Mouse (Mus musculus) megakaryocyte, adult 5-6 weeks (primary cell): ENCODE results near the gene Arvcf. TPM values are rescaled to one million over a fixed set of nuclear protein-coding genes. Genes with fewer than 3 reads are reported as not detected.
A peak's percentile ranks its signal among the peaks of the same experiment; 100 is the strongest.

Source experiments
- ATAC-seq: 2 replicates; pipeline ENCODE4 v1.8.0; 2016; ENCODE audit warnings: mild to moderate bottlenecking, inconsistent platforms; ENCODE audit not compliant: poor library complexity, severe bottlenecking
- total RNA-seq, 2 experiments: library from RNA; stranded (forward) in 1 of 2; stranded (reverse) in 1 of 2; fragments of 153-499, 151-499 nt in 1 of 2; fragments of 221-1000, 200-1000 nt in 1 of 2; gene quantifications; 2 replicates each; pipeline versions ENCODE4 v1.2.3 to v1.2.4; 2015 to 2017

The Arvcf gene
- total RNA-seq, 2 experiments from 2014 or later: 0.38 to 1.5 TPM

DNA sequence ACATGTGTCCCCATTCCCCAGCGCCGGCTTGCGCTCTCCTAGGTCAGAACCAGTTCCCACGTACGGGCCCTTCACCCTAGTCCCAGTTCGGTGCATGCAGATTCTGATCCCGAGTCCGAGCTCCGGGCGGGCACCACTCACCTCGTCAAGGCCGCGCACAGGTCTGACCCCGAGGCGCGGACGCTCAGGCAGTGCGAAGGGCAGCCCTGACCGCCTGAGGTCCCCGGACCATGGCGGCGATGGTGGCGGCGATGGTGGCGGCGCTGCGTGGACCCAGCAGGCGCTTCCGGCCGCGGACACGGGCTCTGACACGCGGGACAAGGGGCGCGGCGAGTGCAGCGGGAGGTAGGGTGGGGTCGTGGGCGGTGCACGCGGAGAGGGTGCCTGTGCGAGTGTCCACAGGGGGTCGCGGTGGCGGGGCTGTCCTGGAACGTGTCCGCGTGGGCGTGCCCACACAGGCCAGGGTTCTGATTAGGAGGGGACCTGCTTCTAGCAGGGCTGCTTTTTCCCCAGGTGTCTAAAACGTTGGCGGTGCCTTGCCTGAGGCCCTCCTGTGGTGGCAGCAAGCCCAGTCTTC, 78.3 kb downstream of the Arvcf start, which contains the start of gene Txnrd2:
Gene Txnrd2, plus strand, starts transcription at position 170 of the 577 bp plus-strand sequence.
- peak; percentile 91 for ATAC-seq

GRCm38 (mm10) chr16:18426802-18427280, 78.9 kb downstream of the Arvcf start, which contains the start of gene Comt:
Comt (minus strand) TSS chr16:18426852.
- no peak for ATAC-seq

- no peak for ATAC-seq
Measured at GRCm38 (mm10) chr16:18428011-18428515, 80.1 kb downstream of the Arvcf start.

GRCm38 (mm10) chr16:18428516-18429042, 80.6 kb downstream of the Arvcf start:
- no peak for ATAC-seq

GRCm38 (mm10) chr16:18429641-18430040, 81.7 kb downstream of the Arvcf start:
- ATAC-seq: no peak

- ATAC-seq: no peak
Measured at GRCm38 (mm10) chr16:18430641-18431212, 82.7 kb downstream of the Arvcf start.

- ATAC-seq: no peak
Measured at GRCm38 (mm10) chr16:18433341-18433920, 85.4 kb downstream of the Arvcf start.

GRCm38 (mm10) chr16:18436128-18436527, 88.1 kb downstream of the Arvcf start:
- no peak for ATAC-seq

DNA sequence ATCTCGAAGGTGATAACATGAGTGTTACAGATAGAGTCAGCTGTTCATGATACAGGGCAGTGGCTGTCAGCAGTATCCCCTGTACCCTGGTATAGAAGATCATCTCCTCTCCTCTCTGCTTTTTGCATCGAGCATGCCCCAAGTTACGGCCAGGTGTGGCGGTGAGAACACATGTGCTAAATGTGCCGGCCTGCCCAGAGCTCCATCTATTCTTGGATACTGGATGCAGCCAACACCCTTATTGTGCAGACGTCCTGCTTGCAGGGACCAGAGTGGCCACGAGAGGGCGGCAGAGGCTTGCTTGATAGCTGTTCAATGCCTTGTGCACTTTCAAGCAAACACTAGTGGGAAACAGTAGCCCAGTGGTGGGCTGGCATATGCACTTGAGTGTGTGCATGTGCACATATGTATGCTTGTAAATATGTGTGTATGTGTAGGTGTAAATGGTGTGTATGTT, 95.4 kb downstream of the Arvcf start:
- peak; percentile 97 for ATAC-seq

- no peak for ATAC-seq
Measured at GRCm38 (mm10) chr16:18447243-18447642, 99.3 kb downstream of the Arvcf start.

GRCm38 (mm10) chr16:18448104-18448503, 100.1 kb downstream of the Arvcf start:
- no peak for ATAC-seq

- no peak for ATAC-seq
Measured at GRCm38 (mm10) chr16:18449005-18449404, 101.0 kb downstream of the Arvcf start.

DNA sequence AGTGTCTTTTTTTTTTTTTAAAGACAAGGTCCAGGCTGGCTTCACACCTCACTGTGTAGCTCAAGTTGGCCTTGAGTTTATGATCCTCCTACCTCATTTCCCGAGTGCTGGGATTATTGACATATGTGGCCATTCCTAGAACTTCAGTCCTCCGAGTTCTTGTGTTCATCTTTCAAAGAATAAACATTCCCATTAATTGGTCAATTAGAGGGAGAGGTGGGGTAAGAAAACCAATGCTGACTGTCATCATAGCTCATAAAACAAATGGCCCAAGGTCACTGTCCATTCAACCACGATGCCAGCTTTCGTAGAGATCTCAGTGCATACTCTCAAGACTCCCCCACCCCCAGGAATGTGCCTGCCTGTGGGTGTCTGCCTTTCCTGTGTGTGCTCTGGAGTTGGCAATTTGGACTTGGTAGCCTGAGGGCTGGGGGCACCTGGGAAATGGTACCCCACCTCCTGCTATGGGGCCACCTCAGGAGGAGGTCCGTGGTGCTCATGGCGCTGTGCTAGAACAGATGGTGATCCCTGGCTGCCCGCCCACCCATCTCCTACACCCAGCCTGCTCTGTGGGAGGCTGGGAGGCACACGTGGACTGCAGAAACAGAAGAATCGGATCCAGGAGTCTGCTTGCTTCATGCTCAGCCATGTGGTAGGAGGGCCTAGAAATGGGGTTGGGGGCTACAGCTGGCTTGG, 103.7 kb downstream of the Arvcf start:
- ATAC-seq: no peak

DNA sequence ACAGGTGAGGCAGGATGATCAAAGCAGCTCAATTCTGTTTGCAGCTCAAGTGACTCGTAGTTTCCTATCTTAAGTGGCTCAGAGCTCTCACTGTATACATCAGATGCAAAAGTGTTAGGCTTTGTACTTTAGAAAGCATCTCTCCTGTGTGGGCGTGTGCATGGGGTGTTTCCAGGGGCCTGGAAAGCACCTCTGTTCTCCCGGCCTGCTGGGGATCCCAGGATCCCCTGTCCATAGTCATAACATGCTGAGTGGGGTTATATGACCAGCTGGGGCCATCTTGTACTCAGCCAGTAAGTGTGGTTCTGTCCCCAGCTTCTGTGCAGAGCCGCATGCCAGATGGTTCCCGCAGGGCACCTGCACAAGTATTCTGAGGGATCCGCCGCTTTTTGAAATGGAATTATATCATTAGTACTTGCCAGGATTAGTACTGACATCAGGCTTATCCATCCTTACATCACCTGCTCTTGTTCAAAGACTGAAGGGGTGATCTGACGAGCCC, 104.4 kb downstream of the Arvcf start:
- ATAC-seq: no peak

DNA sequence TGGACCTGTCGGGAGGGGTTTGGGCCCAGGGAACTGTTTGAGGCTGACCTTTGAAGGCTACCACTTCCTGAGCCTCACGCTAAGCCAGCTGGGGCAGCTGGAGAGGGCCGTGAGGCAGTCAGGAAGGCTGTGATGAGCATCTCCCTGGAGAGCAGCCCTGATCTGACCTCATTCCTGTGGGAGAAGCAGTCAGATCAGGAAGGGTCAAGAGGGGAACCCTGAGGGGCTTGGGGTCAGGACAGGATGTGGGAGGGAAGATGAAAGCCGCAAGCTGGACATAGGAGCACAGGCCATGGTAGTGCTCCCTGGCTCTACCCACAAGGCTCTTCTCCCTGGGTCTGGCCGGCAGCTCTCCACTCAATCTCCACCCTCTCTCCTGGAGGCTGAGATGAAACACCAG, 105.9 kb downstream of the Arvcf start:
- no peak for ATAC-seq

DNA sequence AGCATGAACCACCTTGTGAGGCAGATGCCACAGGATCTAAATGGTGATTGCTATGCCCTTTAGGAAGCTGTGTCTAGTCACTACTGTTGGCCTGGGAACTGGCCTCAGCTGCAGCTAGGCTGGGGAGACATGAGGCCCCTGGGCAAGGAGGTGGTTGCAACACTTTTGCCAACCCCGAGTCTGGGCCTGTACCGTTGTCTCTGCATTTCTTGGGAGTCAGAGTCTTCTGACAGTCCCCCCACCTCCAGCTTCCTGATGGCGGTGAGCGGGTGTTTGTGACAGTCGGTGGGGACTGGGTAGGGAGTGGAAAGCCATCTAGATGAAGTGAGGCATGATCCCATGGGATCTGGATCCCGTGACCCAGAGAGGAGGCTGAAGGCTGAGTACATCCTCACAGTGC, 107.4 kb downstream of the Arvcf start:
- no peak for ATAC-seq

Other genes with a start within 250 kb of the Arvcf start
- gene Rtn4r, start 220.5 kb upstream of the Arvcf start, total RNA-seq (2015): 0.36 and 0.85 TPM in 2 replicates
- 0.26 TPM in 1 of 2 replicates, not detected in the other for gene Rtn4r, start 220.5 kb upstream of the Arvcf start, total RNA-seq (2017)
- not detected in 2 replicates for gene Ccdc188, start 130.3 kb upstream of the Arvcf start, total RNA-seq (2015)
- gene Ccdc188, start 130.3 kb upstream of the Arvcf start, total RNA-seq (2017): not detected in 2 replicates
- gene Zdhhc8, start 113.0 kb upstream of the Arvcf start, total RNA-seq (2015): 5.1 and 5.8 TPM in 2 replicates
- gene Zdhhc8, start 113.0 kb upstream of the Arvcf start, total RNA-seq (2017): 2.2 and 4.0 TPM in 2 replicates
- 62.8 and 73.1 TPM in 2 replicates for gene Trmt2a, start 99.5 kb upstream of the Arvcf start, total RNA-seq (2015)
- 48.8 and 69.0 TPM in 2 replicates for gene Trmt2a, start 99.5 kb upstream of the Arvcf start, total RNA-seq (2017)
- 222 and 262 TPM in 2 replicates for gene Ranbp1, start 99.5 kb upstream of the Arvcf start, total RNA-seq (2015)
- gene Ranbp1, start 99.5 kb upstream of the Arvcf start, total RNA-seq (2017): 251 and 278 TPM in 2 replicates
- gene Gm49776, start 89.9 kb upstream of the Arvcf start, total RNA-seq (2015): not detected in 2 replicates
- not detected in 2 replicates for gene Gm49776, start 89.9 kb upstream of the Arvcf start, total RNA-seq (2017)
- gene Dgcr8, start 58.9 kb upstream of the Arvcf start, total RNA-seq (2015): 23.3 and 32.1 TPM in 2 replicates
- gene Dgcr8, start 58.9 kb upstream of the Arvcf start, total RNA-seq (2017): 33.2 and 40.2 TPM in 2 replicates
- 27.2 and 27.4 TPM in 2 replicates for gene Tango2, start 79 bp upstream of the Arvcf start, total RNA-seq (2015)
- 5.7 and 11.8 TPM in 2 replicates for gene Tango2, start 79 bp upstream of the Arvcf start, total RNA-seq (2017)
- 10.3 and 11.8 TPM in 2 replicates for gene Txnrd2, start 78.2 kb downstream of the Arvcf start, total RNA-seq (2015)
- gene Txnrd2, start 78.2 kb downstream of the Arvcf start, total RNA-seq (2017): 7.0 and 9.3 TPM in 2 replicates
- 37.8 and 40.8 TPM in 2 replicates for gene Comt, start 78.7 kb downstream of the Arvcf start, total RNA-seq (2015)
- gene Comt, start 78.7 kb downstream of the Arvcf start, total RNA-seq (2017): 40.1 and 43.8 TPM in 2 replicates
- gene Gnb1l, start 150.5 kb downstream of the Arvcf start, total RNA-seq (2015): 1.7 and 4.6 TPM in 2 replicates
- gene Gnb1l, start 150.5 kb downstream of the Arvcf start, total RNA-seq (2017): 0.20 and 3.5 TPM in 2 replicates
- 2.4 and 2.5 TPM in 2 replicates for gene Rtl10, start 150.7 kb downstream of the Arvcf start, total RNA-seq (2015)
- 0.29 and 3.5 TPM in 2 replicates for gene Rtl10, start 150.7 kb downstream of the Arvcf start, total RNA-seq (2017)
- gene Tbx1, start 242.5 kb downstream of the Arvcf start, total RNA-seq (2015): not detected in 2 replicates
- not detected in 2 replicates for gene Tbx1, start 242.5 kb downstream of the Arvcf start, total RNA-seq (2017)